Mouse (Mus musculus): ENCODE results near the gene Ppil6. TPM values are rescaled to one million over a fixed set of nuclear protein-coding genes. Genes with fewer than 3 reads are reported as not detected.

The Ppil6 gene
- polyA plus RNA-seq, 2 experiments from 2014 or later, result not detected

DNA sequence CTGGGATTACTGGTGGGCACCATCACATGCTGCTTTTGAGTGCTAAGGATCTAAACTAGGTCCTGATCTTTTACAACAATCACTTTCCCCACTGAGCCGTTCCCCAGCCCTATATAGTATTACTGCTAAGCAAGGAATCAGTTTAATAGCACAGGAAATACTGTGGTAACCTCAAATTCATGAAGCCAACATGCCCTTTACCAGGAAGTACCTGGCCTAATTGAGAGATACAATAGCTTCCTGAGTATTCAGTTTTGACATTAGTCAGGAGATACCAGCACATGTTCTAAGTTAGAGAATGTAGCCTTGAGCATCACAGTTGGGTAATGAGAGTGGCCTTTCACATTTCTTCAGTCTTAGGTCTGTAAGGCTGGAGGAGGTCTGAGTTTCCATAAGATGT is 46.5 kb downstream of the Ppil6 start:
- peak; percentile 89 for ATAC-seq

DNA sequence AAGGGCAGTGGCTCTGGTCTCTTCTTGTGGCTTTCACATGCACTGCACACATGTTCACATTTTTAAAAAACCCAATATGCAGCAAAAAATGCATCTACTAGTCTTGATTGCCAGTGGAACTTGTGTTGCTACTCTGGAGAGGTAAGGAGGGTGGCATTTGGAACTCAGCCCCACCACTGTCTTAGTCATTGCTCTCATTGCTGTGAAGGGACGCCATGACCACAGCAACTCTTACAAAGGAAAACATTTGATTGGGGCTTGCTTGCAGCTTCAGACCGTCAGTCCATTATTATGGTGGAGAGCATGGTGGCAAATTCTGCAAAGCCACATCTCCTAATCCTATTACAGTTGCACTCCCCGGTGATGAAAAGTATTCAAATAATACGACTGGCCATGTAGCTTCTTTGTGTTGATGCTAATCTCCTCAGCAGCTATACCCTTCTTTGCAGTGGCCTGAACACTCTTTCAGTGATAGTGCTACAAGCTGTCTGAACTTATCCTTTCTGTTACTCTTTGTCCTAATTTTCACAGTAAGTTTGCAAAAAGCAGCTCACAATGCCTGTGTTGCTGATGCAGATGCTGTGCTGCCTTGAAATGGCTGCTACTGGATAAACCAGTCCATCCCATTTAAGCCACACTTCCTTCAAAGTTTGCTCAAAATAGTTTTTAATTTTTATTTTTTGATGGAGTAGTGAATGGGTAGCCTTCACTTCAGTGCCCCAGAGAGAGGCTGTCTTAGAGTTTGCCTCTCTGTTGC is 47.2 kb downstream of the Ppil6 start:
- ATAC-seq, result no peak

DNA sequence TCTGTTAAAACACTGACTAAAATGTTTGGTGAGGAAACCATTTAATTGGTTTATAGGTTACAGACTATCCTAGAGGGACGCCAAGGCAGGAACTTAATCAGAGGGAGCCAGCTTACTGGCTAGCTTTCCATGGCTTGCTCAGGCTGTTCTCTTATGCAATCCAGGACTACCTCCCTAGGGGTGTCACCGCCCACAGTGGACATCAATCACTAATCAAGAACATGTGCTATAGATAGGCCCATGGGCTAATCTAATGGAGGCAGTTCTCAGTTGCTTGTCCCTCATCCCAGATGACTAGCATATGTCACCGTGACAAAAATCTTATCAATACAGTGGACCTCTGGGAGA is 47.7 kb downstream of the Ppil6 start:
- ATAC-seq, result no peak

DNA sequence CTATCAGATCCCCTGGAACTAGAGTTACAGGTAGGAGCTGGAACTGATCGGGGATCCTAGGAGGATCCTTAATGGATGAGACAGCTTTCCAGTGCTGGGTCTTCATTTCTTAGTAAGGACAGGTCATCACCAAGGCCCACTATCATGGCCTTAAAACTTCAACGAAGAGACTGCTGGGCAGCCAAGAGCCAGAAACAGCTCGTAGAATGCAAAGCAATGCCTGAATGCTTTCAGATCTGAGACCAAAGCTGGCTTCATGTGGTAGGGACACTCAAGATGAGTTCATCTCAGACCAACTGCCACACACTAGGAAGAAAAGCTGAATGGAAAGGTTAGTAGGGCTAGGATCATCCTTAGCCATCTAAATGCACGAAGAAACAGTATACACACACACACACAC is 48.7 kb downstream of the Ppil6 start:
- ATAC-seq, result no peak

GRCm38 (mm10) chr10:41542057-41542456 is 51.8 kb downstream of the Ppil6 start:
- ATAC-seq, result no peak

DNA sequence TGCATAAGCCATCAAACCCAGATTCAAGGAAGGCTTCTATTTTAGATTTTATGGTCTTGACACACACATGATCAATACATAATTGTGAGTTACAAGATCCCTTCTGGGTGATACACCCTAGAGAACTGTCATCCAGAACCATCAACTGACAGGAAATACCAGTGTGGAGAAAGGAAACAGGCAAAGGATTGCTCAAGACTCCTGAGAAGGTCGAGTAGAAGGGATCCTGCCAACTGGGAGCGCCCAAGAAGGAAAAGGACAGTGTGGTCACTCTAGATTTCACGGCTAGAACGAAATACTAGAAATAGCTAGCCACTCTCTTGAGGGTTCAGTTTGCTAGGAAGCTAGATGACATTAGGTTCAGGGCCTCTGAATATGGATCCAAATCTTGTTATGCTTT is 53.2 kb downstream of the Ppil6 start:
- no peak for ATAC-seq

GRCm38 (mm10) chr10:41543844-41544243 is 53.6 kb downstream of the Ppil6 start:
- ATAC-seq, result no peak

DNA sequence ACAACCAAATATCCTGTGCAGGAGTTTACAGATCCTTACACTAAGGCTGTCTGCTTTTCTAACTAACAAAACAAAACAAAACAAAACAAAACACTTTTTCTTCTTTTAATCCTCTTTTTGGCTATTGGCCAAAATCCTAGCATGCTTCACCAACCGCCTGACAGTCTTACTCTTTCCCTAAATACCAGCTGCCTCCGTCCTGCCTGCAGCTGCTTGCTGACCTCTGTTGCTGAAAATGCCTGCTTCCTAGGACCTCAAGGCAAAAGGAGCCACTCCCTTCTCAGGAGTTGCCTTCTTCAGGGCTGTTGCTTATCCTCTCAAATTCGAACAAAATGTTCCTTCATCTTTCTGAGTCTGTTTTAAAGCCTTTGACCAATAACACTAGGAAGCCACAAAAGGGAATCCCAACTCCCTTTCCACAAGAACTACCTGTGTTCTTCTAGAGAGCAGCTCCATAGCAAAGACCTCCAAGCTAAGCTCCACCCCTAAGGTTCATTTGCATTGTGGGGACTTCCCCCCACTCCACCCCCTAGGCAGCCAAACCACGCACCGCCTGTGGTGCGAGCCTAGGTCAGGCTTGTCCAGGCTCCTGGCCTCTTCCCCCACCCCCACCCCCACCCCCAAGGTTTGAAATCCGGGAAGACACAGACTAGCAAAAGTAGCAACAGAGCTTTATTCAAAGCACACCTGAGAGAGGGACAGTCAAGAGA is 54.4 kb downstream of the Ppil6 start:
- peak; percentile 78 for ATAC-seq

- ATAC-seq, result peak; percentile 77
These were observed 55.1 kb downstream of the Ppil6 start for GRCm38 (mm10) chr10:41545224-41545755.

DNA sequence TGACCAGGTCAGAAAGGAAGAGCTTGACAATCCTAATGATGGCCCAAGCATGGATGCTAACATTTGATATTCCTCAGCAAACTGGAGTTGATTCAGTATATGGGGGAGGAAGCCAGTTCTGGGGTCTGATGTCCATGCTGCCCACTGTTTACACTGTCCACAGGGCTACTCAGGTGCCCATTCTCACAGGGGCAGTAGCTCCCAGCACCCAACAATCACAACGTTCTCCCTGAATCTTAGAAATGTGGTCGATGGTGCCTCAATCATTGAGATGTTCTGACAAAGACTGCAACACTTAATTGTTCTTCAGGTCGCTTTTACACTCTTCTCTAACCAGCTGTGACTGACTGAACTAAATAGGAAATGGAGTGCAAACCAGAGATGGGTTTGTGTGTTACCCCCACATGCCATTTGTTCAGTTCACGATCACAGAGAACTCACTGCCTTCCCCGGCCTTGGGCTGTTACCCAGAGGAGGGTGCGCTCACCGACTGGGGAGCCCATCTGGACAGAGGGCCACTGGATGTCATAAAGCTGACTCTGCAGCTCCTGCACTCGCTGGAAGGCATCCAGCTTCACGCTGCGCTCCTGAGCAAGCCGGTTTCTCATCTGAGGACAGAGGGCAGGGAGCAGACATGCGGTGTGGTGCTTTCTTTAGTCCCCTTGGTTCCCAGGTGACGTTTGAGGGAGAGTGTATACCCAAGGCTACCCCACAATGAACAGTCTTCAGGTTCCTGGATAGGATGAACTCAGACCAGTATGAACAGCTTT is 56.3 kb downstream of the Ppil6 start:
- ATAC-seq, result no peak

- ATAC-seq, result no peak
These were observed 60.5 kb downstream of the Ppil6 start for GRCm38 (mm10) chr10:41550711-41551110.

- ATAC-seq, result peak; percentile 26
These were observed 62.1 kb downstream of the Ppil6 start for GRCm38 (mm10) chr10:41552319-41552718.

- peak; percentile 29 for ATAC-seq
These were observed 62.8 kb downstream of the Ppil6 start for GRCm38 (mm10) chr10:41552847-41553589.

DNA sequence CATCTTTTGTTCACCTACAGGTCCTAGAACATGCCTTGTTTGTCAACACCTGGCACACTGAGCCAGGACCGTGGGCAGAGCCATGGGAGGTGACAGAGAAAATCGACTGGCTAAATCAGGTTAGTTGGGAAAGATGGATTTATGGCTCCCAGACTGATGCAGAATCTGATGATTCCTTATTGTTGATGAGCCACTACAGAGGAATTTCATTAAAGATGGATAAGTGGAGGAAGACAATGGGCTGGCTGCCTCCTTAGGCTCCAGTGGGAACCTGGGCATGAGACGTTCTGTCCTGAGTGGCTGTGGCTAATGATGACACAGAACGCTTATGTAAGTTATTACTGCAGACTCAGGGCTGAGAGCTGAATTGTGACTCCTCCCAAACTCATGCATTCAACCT is 63.5 kb downstream of the Ppil6 start:
- ATAC-seq, result no peak

DNA sequence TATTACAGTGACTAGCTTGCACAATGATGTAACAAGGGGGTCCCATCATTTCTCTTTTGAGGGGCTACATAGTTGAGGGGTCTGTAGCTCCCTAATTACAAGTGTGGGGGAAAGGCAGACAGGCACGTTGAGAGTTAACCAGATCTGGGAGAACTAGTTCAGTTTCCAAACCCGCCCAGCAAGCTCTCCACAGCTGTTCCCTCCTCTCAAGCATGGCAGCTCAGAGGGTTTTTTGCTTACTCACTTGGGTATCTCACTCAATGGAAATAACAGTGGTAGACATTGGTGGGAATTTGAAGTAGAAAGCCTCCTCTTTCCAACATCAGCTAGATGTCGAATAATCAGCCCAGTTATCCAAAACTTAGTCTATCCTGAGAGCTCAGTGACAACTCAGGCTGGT is 64.8 kb downstream of the Ppil6 start:
- ATAC-seq, result no peak

- no peak for ATAC-seq
These were observed 68.2 kb downstream of the Ppil6 start for GRCm38 (mm10) chr10:41558401-41558800.

- ATAC-seq, result no peak
These were observed 71.6 kb downstream of the Ppil6 start for GRCm38 (mm10) chr10:41561701-41562395.

Measured in CD4-positive, CD25-positive, alpha-beta regulatory T cell, adult 4 months (primary cell).